Mouse (Mus musculus) kidney, postnatal 0 days (tissue): ENCODE results near the gene Iqcn. TPM values are rescaled to one million over a fixed set of nuclear protein-coding genes. Genes with fewer than 3 reads are reported as not detected.

Experiments used
- ATAC-seq: fragments of 200-750 bp; cut with Nextera tagmentation; replicated peaks from 2 replicates; pipeline ENCODE4 v1.8.0; 2017; ENCODE audit warnings: low read depth, moderate number of reproducible peaks, moderate TSS enrichment, moderate library complexity; ENCODE audit not compliant: low FRiP score
- DNase-seq: peaks from one replicate; pipeline ENCODE4 v3.0.0-alpha.2; 2016; ENCODE audit warnings: low spot score
- H3K27ac ChIP-seq: fragments of 300-500 bp; sonication (generic); 2 replicates; pipeline ENCODE4 v1.5.1; 2014; ENCODE audit warnings: mild to moderate bottlenecking
- H3K27me3 ChIP-seq: fragments of 300-500 bp; sonication (generic); 2 replicates; pipeline ENCODE4 v1.6.1; 2014; ENCODE audit warnings: low read length, mixed read lengths; ENCODE audit not compliant: insufficient read depth
- H3K36me3 ChIP-seq: fragments of 300-500 bp; sonication (generic); 2 replicates; pipeline ENCODE4 v1.6.1; 2014; ENCODE audit warnings: low read length, mixed read lengths; ENCODE audit not compliant: insufficient read depth
- H3K4me1 ChIP-seq: fragments of 300-500 bp; sonication (generic); replicated peaks from 2 replicates; pipeline ENCODE4 v1.6.1; 2014; ENCODE audit warnings: antibody characterized with exemption, low read length, mixed read lengths; ENCODE audit not compliant: insufficient read depth
- H3K4me2 ChIP-seq: fragments of 300-500 bp; sonication (generic); 2 replicates; pipeline ENCODE4 v1.6.1; 2014; ENCODE audit warnings: mild to moderate bottlenecking, low read length, moderate library complexity, mixed read lengths
- H3K4me3 ChIP-seq: fragments of 300-500 bp; sonication (generic); replicated peaks from 2 replicates; pipeline ENCODE4 v1.5.1; 2014; ENCODE audit warnings: low read depth, low read length
- H3K9ac ChIP-seq: fragments of 300-500 bp; sonication (generic); 2 replicates; pipeline ENCODE4 v1.6.1; 2014; ENCODE audit warnings: low read depth, low read length
- H3K9me3 ChIP-seq: fragments of 300-500 bp; sonication (generic); replicated peaks from 2 replicates; pipeline ENCODE4 v1.6.1; 2016; ENCODE audit warnings: low read length, inconsistent platforms, mixed read lengths
- CTCF ChIP-seq: IDR thresholded peaks from 2 replicates; pipeline ENCODE4 v1.5.1; 2016; ENCODE audit warnings: antibody characterized with exemption, low read depth, mild to moderate bottlenecking, moderate library complexity
- WGBS: fragments of 180-500 bp; shearing (Covaris S2); extraction: QIAGEN DNeasy Blood & Tissue Kit; methylation state at CpG from one replicate; pipeline ENCODE4 v1.1.7; 2014; 5-methylcytosine and 5-hydroxymethylcytosine counted together
- polyA plus RNA-seq: library from polyadenylated mRNA; unstranded; fragments of >200 nt; fragmentation: Nextera tagmentation; extraction: Ambion mirVana; gene quantifications from 2 replicates; pipeline ENCODE4 v1.2.1, GENCODE M21; 2015

The Iqcn gene
- polyA plus RNA-seq, 1 experiment from 2014 or later: 0.03 TPM

DNA sequence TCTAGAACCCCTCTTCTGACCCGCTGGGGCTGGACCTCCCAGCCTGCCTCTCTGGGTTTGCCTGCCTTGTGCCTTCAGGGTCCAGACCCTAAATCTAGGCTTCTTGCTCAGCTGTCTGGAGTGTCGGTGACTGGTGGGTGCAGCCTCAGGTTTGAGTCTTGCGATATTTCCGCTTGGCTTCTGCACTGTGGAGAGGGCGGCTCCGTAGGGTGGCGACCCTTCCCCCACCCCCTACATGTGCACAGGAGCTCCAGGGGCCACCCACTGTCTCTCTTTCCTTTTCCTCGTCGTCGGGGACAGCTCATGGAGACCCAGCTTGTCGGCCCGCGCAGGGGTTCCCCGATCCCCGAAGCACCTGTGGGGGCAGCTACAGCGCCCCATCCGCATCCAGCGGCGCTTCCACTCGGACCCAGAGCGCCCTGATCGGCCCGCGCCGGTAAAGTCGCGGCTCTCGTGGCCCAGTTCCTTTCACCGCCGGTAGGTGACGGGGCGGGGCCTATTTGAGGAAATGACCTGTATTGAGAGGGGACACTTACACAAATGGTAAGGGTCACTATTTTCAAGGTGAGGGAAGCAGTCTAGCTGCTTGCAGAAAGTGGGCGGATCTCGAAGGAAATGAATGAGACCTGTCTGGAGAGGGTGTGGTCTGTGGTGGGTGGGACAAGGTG is 26.7 kb downstream of the Iqcn start:
- WGBS: 4% methylated on average over 34 of the region's 34 CpGs
- ATAC-seq (peak; percentile 50; the same call in 1 of the 2 replicates), DNase-seq (peak; percentile 17)
- Histone ChIP-seq H3K36me3 (no peaks in the 10 kb centered on the region), H3K9ac (peak overlapping the region; percentile 49; the same call in 1 of the 2 replicates), H3K27ac (no peak overlapping the region), H3K27me3 (peaks cover 3% of the 10 kb centered on the region; the same call in 1 of the 2 replicates), H3K4me2 (peak overlapping the region; percentile 53), H3K9me3 (no peaks in the 10 kb centered on the region), H3K4me3 (peak overlapping the region; percentile 31), H3K4me1 (peaks cover 6% of the 10 kb centered on the region; the same call in 1 of the 2 replicates)
- peak; percentile 52 for TF ChIP-seq CTCF

DNA sequence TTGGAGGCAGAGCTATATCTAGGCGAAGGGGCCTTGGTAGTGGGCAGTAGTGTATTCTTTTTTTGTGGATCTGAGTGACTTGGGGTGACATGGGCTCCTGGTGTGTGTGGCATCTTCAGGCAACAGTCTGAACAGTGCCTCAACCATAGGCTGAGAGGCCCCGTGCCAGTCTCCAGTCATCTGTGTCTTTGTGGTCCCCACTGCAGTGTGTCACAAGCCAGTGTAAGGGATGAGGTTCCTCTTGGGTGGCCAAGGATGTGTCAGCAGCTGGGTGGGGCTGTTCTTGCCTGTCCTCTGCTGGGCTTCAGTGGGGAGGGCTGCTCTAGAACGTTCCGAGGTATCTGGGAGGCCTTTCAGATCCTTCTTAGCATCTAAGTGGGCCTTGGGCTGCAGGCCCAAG is 27.7 kb downstream of the Iqcn start:
- Histone ChIP-seq H3K27ac (no peak overlapping the region), H3K4me3 (no peak overlapping the region), H3K4me1 (peaks cover 6% of the 10 kb centered on the region; the same call in 1 of the 2 replicates), H3K9me3 (no peaks in the 10 kb centered on the region), H3K36me3 (no peaks in the 10 kb centered on the region), H3K4me2 (no peak overlapping the region), H3K9ac (no peak overlapping the region), H3K27me3 (peaks cover 3% of the 10 kb centered on the region; the same call in 1 of the 2 replicates)
- TF ChIP-seq CTCF: no peak
- 68% methylated on average over 4 of the region's 4 CpGs for WGBS
- DNase-seq: no peak
- no peak for ATAC-seq

DNA sequence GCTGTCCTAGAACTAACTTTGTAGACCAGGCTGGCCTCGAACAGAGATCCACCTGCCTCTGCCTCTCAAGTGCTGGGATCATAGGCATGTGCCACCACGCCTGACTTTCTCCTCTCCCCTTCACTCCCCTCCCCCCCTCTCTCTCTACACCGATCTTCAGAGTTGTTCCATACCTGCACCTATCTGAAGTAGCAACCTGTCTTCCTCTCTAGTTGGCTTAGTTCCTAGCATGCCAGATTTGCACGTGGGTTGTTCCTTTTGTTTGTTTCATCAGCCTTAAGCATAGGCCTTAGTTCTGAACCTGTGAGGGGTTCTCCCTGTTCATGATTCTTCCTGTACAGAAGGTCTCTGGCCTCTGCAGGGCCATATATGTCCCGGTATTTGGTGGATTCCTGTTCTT is 34.4 kb downstream of the Iqcn start:
- TF ChIP-seq CTCF: no peak
- DNase-seq: no peak
- no peak for ATAC-seq
- no peak overlapping the region for H3K27ac ChIP-seq
- no peaks in the 10 kb centered on the region for H3K9me3 ChIP-seq
- no peak overlapping the region for H3K4me2 ChIP-seq
- 0 out of 2 replicates have a peak, but pooled peaks cover 1% of the 10 kb centered on the region for H3K4me1 ChIP-seq
- no peak overlapping the region for H3K9ac ChIP-seq
- no peaks in the 10 kb centered on the region for H3K36me3 ChIP-seq
- H3K27me3 ChIP-seq: 0 out of 2 replicates have a peak, but pooled peaks cover 3% of the 10 kb centered on the region
- no peak overlapping the region for H3K4me3 ChIP-seq
- WGBS: 68% methylated on average over 5 of the region's 5 CpGs

DNA sequence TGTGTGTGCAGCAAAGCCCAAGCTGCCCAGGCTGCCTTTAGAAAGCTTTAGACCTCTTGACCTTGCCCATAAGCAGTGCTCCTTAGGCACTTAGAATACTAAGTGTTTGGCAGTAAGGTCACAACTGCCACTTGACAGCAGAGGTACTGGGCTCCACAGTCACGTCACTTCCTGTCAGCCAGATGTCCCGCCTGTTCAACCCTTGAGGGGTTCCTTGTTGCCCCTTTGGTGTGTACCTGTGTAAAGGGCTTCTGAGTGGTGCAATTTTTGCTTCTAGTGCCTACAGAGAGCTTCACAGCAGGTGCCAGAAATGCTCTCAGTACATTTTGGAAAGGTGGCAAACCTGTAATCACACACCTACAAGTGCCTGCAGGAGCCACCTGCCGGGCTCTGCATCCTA is 35.0 kb downstream of the Iqcn start:
- Histone ChIP-seq H3K27me3 (0 out of 2 replicates have a peak, but pooled peaks cover 3% of the 10 kb centered on the region), H3K36me3 (no peaks in the 10 kb centered on the region), H3K4me1 (0 out of 2 replicates have a peak, but pooled peaks cover 6% of the 10 kb centered on the region), H3K4me3 (no peak overlapping the region), H3K9ac (no peak overlapping the region), H3K9me3 (no peaks in the 10 kb centered on the region), H3K27ac (no peak overlapping the region), H3K4me2 (no peak overlapping the region)
- WGBS: 56% methylated on average over 3 of the region's 3 CpGs
- no peak for ATAC-seq
- DNase-seq: no peak
- TF ChIP-seq CTCF: no peak

DNA sequence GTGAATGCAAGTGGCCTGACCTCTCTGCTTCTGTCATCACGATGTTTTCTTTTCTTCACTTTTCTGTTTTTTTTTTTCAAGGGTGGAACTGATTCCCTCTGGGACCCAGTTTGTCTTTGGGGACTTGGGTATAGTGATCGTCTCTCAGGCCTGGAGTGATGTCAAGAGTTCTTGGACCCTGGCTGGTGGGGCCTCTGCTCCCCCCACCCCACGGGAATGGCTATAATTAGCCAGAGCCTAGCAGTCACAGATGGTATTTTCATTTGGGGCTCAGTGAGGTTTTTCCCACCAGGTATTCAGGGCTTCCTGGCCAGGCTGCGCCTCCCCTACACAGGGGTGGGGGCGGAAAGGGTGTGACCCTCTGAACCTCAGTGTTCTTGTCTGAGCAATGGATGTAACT is 38.4 kb downstream of the Iqcn start:
- H3K4me3 ChIP-seq: no peak overlapping the region
- H3K9ac ChIP-seq: no peak overlapping the region
- no peak overlapping the region for H3K27ac ChIP-seq
- DNase-seq (no peak), ATAC-seq (no peak)
- no peaks in the 10 kb centered on the region for H3K36me3 ChIP-seq
- H3K4me2 ChIP-seq: no peak overlapping the region
- H3K4me1 ChIP-seq: 0 out of 2 replicates have a peak, but pooled peaks cover 20% of the 10 kb centered on the region
- no peak for TF ChIP-seq CTCF
- 0 out of 2 replicates have a peak, but pooled peaks cover 6% of the 10 kb centered on the region for H3K27me3 ChIP-seq
- WGBS: 48% methylated on average over 5 of the region's 5 CpGs
- no peaks in the 10 kb centered on the region for H3K9me3 ChIP-seq

DNA sequence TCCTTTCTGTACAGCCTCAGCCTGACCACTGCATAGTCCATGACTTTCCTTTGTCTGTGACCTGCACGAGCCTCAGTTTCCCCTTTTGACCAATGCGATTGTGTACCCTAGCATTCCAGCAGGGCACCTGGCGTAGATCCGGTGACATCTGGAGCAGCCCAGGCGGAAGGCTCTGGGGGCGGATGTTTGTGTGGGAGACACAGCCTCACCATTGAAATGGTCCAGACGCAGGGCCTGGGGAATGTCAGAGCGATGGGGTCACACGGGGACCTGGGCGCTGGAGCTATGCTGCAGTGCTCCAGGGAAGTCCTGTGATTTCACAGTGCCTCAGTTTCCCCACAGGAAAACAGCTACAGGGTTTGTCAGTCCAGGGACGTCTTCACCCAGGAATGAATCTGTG is 38.9 kb downstream of the Iqcn start:
- Histone ChIP-seq H3K4me1 (0 out of 2 replicates have a peak, but pooled peaks cover 20% of the 10 kb centered on the region), H3K27me3 (0 out of 2 replicates have a peak, but pooled peaks cover 6% of the 10 kb centered on the region), H3K9me3 (no peaks in the 10 kb centered on the region), H3K4me3 (no peak overlapping the region), H3K36me3 (no peaks in the 10 kb centered on the region), H3K4me2 (no peak overlapping the region), H3K9ac (no peak overlapping the region), H3K27ac (no peak overlapping the region)
- WGBS: 49% methylated on average over 11 of the region's 11 CpGs
- TF ChIP-seq CTCF: no peak
- ATAC-seq (0 out of 2 replicates have a peak, but pooled peaks have one; percentile 18), DNase-seq (no peak)
